Mouse (Mus musculus): Measurements from ENCODE around the gene Heyl.

GRCm38 (mm10) chr4:123260071-123260746 is 26.9 kb downstream of the Heyl start:
- TF ChIP-seq MAX (IDR thresholded peaks at IDR 0.05) (no peak), CTCF (IDR thresholded peaks at IDR 0.05; ENCODE audit: control insufficient read depth, insufficient read depth, insufficient read length) (no peak), USF1 (IDR thresholded peaks at IDR 0.05; ENCODE audit: low read depth) (no peak)
